Mouse (Mus musculus) adrenal gland, adult 2 months (tissue): ENCODE results near the gene Tpcn2. TPM values are rescaled to one million over a fixed set of nuclear protein-coding genes. Genes with fewer than 3 reads are reported as not detected.

Experiments used
- DNase-seq: peaks from one replicate; pipeline ENCODE4 v3.0.0; 2021
- polyA plus RNA-seq: library from polyadenylated mRNA; depleted of rRNA; stranded (reverse); fragments of >200 nt; gene quantifications from 2 replicates; pipeline ENCODE4 v1.2.3, GENCODE M21; 2012
- total RNA-seq, 2 experiments: library from RNA; stranded (reverse); gene quantifications; 2 replicates each; pipeline ENCODE4 v1.2.3; 2021

Tpcn2 gene
- total and polyA plus RNA-seq, 3 experiments: 11.2 to 17.9 (median 12.5) TPM

DNA sequence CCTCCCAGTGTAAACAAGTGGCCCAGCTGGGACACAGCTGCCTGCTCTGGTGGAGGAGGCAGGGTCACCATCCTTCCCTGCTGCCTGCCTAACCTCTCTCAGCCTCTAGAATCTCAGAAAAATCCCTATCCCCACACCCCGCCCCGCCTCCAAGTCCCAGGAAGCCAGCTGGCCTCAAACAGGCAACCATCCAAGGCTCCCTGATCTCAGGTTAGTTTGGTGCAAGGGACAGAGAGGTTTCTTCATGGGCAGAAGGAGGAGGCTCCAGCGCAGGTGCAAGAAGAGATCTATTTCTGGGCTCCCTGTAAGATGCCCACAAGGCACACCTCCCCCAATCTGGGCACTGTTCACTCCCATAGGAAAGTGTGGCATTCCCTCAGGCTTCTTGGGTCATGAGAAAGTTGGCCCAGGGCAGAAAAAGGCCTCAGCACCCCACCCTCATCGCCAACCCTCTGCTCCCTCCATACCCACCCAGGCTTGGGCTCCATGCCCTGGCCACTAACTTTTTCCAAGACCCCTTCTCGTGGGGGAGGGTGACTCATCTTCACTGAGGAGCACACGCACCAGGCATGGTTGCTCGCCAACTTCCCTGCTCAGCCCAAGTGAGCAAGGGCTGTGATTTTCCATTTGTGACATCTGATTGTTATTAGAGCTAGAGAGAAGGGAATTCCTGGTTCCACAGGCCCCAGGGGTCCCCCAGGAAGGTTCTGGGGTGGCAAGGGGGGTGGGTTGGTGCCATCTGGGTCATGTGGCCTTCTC is 15.9 kb upstream of the Tpcn2 start:
- DNase-seq: no peak

DNA sequence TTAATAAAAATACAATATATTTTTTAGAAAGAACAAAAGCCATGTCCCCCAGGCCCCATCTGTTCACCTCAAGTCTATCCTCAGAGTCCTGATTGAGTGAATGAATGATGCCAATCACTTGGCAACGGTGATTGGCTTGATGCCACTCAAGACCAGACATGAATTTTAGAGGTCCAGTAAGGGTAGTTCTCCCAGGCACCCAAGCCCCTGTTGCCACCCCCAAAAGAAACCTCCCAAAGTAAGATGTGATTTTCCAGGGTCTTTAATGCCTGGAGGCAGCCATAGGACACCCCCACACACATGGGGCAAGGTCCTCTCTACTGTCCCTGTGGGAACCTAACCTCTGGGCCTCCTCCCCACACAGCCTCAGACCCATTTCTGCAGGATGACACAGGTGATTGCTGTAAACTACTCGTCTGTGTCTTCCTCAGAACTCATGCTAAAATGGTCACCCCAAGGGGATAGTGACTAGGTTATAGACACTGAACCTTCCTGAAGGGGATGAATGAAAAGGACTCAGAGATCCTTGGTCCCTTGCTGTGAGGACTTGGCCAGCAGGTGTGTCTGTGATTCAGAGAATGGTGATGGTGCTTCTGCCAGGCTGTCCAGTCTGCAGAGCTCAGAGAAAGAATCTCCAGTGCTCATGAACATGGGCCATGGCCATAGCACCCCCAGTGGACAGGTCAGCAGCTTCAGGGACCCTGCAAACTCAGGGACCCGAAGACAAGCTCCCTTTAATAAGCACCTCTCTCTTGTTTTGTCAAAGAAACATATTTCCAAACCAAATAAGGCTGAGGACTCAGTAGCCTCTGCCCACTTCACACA is 15.1 kb upstream of the Tpcn2 start:
- DNase-seq: no peak

DNA sequence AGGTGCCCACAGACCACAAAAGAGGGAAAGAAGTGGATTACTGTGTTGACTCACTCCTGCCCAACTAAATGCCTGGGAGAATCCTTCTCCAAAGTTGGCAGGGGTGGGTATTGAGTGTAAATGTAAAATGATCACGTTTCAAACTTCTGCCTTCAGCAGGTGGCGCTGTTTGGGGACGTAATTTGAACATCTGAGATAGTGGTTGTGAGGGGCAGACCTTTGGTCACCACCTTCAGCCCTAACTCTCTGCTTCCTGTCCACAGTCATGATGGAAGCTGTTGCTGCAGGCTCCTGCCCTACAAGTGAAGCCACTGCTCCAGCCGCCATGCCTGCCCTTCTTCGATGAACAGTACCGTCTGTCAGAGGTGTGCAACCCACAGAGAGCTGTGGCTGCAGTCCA is 10.0 kb upstream of the Tpcn2 start:
- no peak for DNase-seq

DNA sequence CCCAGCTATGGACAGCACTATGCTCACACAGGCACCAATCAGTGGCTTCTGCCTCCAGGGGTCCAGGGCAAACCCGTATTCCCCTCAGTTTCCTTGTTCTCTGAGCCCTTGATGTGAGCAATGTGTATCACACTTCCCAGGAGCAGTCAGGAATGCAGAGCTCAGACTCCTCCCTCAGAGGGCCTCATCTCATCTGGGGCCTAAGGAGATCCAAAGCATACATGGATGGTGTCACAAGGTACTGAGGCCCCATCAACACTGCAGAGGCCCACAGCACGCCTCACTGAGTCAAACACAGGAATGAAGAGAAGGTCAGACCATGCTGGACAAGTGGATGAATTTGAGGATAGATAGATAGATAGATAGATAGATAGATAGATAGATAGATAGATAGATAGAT is 8.9 kb upstream of the Tpcn2 start:
- DNase-seq: no peak

- DNase-seq: no peak
These were observed 8.0 kb upstream of the Tpcn2 start for GRCm38 (mm10) chr7:145291847-145292246.

DNA sequence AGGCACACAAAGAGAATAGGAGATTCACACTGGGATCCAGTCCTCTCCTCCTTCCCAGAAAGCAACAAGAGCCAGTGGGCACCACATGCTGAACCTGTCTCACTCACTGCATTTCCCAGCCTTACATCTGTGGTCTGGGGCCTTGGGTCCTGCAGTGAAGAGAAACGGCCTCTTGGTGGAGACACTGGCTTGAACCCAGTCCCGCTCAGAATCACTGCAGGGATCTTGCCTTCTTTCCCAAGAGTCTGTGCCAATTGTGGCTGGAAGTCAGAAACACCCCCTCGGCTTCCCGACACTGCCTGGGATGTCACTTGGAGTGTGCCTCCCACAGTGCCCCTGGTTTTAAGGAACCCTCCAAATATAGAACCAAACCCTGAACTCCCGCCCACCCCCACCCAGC is 5.5 kb upstream of the Tpcn2 start:
- no peak for DNase-seq

DNA sequence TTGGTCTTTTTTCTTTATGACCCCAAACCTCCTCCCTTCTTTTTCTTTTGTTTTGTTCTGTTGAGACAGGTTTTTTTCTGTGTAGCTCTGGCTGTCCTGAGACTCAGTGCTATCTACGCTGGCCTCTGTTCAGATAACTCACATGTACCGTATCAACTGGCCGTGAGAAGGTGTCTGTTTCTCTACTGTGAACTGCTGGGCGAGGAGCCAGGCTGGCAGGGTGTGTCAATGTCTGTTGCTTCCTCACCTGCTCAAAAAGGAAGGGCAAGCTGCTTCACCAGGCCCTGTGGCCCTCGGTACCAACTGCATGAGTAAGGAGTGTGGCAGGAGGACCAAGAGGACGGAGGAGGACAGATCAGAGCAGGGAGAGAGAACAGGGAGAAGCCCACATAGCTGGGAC is 3.6 kb upstream of the Tpcn2 start:
- no peak for DNase-seq

- DNase-seq: no peak
These were observed 1.7 kb upstream of the Tpcn2 start for GRCm38 (mm10) chr7:145285476-145285875.

GRCm38 (mm10) chr7:145284293-145284692 is 482 bp upstream of the Tpcn2 start:
- DNase-seq: no peak

DNA sequence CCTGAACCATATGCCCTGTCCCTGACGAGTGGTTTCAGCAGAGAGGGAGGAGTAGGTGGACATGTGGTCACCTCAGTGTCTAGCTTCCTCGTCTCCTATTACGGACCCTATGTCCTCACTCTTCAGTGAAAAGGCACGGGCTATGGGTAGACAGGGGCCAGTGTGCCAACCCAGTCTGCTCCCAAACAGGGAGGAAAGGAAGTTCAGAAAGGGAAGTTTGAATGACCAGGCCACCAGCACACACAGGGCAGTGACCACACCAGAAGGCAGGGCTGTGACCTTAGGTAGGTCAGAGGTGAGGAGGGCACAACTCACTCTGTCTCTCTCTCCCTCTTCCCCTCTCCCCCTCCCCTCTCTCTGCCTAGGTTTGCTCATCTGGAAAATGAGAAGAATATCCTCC is 770 bp downstream of the Tpcn2 start:
- peak; percentile 24 for DNase-seq

GRCm38 (mm10) chr7:145281396-145281795 is 2.4 kb downstream of the Tpcn2 start:
- DNase-seq: no peak

DNA sequence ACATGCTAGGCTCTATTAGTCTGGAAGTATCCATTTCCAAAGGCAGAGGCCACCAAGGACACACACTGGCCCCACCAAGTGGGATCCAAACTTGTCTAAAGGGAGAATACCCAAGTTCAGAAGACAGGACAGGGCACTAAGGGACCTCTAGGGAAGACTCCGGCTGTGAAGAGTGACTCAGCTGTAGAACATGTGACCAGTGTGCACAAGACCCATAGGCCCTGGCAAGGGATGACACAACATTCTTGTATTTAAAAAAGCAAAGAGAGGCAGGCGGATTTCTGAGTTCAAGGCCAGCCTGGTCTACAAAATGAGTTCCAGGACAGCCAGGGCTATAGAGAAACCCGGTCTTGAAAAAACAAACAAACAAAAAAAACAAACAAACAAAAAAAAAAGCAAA is 8.3 kb downstream of the Tpcn2 start:
- peak; percentile 43 for DNase-seq

DNA sequence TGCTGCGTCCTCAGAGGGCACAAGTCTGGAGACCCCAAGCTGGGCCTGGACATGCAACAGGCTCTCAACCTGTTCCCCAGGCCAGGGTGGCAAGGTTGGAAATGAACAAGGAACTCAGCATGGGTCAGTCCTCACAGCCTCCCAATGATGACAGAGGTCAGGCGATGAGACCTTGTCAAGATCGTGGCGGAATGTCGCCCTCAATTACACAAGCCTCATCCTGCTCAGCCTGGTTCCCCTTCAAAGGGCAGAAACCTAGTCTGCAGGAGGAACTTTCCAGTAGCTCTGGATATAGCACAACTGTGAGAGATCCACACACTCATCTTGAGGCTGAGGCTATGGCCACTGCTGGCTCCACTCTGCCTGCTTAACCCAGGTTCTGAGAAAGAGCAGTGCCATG is 12.9 kb downstream of the Tpcn2 start:
- DNase-seq: no peak

GRCm38 (mm10) chr7:145268890-145269289 is 14.9 kb downstream of the Tpcn2 start:
- no peak for DNase-seq

DNA sequence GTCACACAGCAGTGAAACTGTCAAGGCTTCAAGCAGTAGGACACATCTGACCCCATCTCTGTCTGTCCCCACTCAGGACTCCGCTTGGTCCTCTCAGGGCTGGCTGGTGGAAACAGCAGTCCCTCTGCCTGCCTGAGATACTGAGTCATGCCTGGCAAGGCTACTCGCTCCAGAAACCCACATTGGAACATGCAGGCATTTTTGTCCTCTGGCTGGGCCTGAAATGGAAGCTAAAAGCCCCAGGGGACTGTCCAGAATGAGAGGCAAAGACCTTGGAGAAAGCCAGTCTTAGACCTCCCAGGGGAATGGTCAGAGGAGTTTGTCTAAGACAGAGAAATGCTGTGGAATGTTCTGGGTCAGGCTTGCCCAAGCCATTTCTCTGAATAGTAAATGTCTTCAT is 17.8 kb downstream of the Tpcn2 start:
- DNase-seq: peak; percentile 73

DNA sequence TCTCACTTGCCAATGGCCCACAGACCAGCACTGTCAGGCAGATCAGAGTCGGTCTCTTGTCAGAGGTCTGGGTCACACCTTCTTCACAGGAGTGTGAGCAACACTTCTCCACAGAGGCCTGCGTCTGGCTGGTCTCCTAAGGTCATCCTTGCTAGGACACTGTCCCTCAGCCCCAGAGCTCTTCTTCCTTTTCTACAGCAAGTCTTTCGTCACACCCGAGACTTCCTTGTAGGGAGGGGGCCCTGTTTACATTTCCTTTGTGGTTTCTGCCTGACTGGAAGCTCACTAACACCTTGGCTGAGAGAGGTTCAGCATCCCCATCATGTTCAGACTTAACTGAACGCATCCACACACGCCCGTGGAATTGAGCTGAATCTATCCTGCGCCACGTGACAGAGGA is 19.6 kb downstream of the Tpcn2 start:
- no peak for DNase-seq

DNA sequence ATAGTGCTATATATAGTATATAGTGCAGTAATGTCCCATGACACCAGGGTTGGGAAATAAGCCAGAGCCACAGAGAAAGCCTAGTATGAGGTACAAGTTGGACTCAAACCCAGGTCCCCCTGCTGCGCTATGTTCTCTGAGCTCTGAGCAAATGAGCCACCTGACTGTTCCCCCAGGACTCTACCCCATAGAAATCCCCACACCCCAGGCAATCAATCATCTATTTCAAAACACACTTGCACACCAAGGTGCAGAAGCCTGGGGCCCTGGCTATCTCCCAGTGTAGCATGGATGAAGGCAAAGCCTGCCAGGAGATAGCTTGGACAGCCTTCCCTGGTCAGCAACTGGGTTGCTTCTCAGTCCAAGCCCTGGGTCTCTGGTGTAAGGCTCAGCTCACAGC is 27.7 kb downstream of the Tpcn2 start:
- peak; percentile 13 for DNase-seq

DNA sequence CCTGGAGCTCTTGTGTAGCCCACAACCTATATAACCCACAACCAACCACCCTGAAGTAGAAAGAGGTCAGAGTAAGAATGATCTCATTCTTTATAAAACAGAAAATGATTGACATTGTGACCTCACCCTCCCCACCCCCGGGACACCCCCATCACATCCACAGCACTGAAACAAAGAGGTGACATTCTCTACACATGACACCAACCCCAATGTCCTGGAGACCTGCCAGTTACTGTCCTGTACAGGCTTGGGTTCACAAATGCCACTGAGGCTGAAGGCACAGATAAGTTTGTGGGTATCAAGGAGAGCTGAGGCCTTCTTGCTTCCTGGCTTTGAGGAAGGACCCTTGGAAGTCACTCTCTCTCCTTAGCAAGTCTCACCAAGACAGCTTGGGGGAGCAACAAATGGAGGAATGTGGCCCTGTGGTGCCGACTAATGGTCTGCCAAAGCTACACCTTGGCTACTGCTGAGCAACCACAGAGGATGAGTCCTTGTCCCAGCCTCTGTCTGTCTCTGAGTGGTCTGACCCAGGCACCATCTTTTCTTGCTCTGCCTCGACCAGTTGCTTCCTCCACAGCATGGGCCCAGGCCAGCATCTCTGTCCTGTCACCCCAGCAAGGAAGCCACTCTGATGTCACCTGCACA is 29.7 kb downstream of the Tpcn2 start:
- DNase-seq: no peak

GRCm38 (mm10) chr7:145252715-145253476 is 30.9 kb downstream of the Tpcn2 start:
- peak; percentile 78 for DNase-seq

GRCm38 (mm10) chr7:145250225-145250624 is 33.6 kb downstream of the Tpcn2 start:
- no peak for DNase-seq

DNA sequence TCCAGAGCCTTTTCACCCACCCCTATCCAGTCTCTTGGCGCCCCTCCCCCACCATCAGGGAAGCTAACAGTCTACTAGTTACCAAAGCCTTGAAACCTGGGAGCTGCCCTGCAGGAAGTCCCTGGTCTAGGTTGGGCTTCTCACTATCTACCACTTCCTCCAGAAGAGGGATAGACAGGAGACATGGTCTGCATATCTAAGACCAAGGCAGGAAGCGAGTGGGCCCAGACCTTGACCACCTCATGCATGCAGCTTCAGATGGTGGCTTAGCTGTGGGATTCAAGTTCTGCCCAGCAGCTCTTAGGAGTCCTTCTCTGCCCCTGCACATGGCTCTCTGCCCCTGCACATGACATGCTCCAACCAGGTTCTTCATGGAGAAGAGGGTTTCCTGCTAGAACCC is 34.9 kb downstream of the Tpcn2 start:
- DNase-seq: no peak
